Mouse (Mus musculus) neural tube, postnatal 0 days (tissue): Measurements from ENCODE around the gene Thumpd3. TPM values are rescaled to one million over a fixed set of nuclear protein-coding genes. Genes with fewer than 3 reads are reported as not detected.

Experiments used
- polyA plus RNA-seq: library from polyadenylated mRNA; unstranded; fragments of >200 nt; fragmentation: Nextera tagmentation; extraction: Ambion mirVana; gene quantifications from 2 replicates; pipeline ENCODE4 v1.2.1, GENCODE M21; 2015

Gene Thumpd3
- polyA plus RNA-seq: 37.2 and 42.3 TPM in 2 replicates

GRCm38 (mm10) chr6:113046041-113046975 is at the start of gene Thumpd3:
Thumpd3 (plus strand) TSS chr6:113046225.

GRCm38 (mm10) chr6:113076686-113077516 is 30.9 kb downstream of the Thumpd3 start, which contains the start of gene Setd5:
Setd5 (plus strand) TSS chr6:113077365.

Other genes starting within 250 kb of the Thumpd3 start
- gene Srgap3, start 99.0 kb upstream of the Thumpd3 start, polyA plus RNA-seq: 20.3 and 25.1 TPM in 2 replicates
- 46.7 and 52.9 TPM in 2 replicates for gene Setd5, start 31.1 kb downstream of the Thumpd3 start, polyA plus RNA-seq
- gene Lhfpl4, start 149.2 kb downstream of the Thumpd3 start, polyA plus RNA-seq: 47.2 and 49.8 TPM in 2 replicates
- 26.7 and 30.6 TPM in 2 replicates for gene Mtmr14, start 191.6 kb downstream of the Thumpd3 start, polyA plus RNA-seq
- 3.0 and 3.6 TPM in 2 replicates for gene Cpne9, start 236.1 kb downstream of the Thumpd3 start, polyA plus RNA-seq